Mouse (Mus musculus) cerebellum, postnatal 10 days (tissue): Measurements from ENCODE around the gene Flt1.
"Not testable (repeated sequence)": the region's sequence is repeated elsewhere in the genome, so short reads cannot be mapped to it uniquely, and the experiment has no call there.

Experiments used
- DNase-seq, 2 experiments: peaks; one replicate each; pipeline ENCODE4 v3.0.0; 2021; ENCODE audit warnings: mixed read lengths in 2 of 2

The Flt1 gene

GRCm38 (mm10) chr5:147601460-147602360 lies 124.1 kb downstream of the Flt1 start:
- no peak for DNase-seq

GRCm38 (mm10) chr5:147597825-147598224 lies 128.0 kb downstream of the Flt1 start:
- DNase-seq: peak; percentile 85 to 89

GRCm38 (mm10) chr5:147589814-147590213 lies 136.0 kb downstream of the Flt1 start:
- no peak for DNase-seq

- no peak for DNase-seq
These were observed 140.7 kb downstream of the Flt1 start for GRCm38 (mm10) chr5:147585070-147585469.

- DNase-seq: no peak
These were observed 141.2 kb downstream of the Flt1 start for GRCm38 (mm10) chr5:147584648-147585047.

GRCm38 (mm10) chr5:147583702-147584298 lies 142.0 kb downstream of the Flt1 start:
- peak; percentile 91 to 94 for DNase-seq

GRCm38 (mm10) chr5:147580181-147580580 lies 145.6 kb downstream of the Flt1 start:
- DNase-seq: no peak

GRCm38 (mm10) chr5:147579691-147580090 lies 146.1 kb downstream of the Flt1 start:
- no peak for DNase-seq

- no peak for DNase-seq
These were observed 146.7 kb downstream of the Flt1 start for GRCm38 (mm10) chr5:147579148-147579547.

- peak in 1 of 2 experiments; percentile 48 for DNase-seq
These were observed 148.8 kb downstream of the Flt1 start for GRCm38 (mm10) chr5:147577003-147577402.

GRCm38 (mm10) chr5:147574517-147574916 lies 151.3 kb downstream of the Flt1 start:
- no peak for DNase-seq

- no peak for DNase-seq
These were observed 152.3 kb downstream of the Flt1 start for GRCm38 (mm10) chr5:147573555-147573954.

- DNase-seq: no peak
These were observed 153.1 kb downstream of the Flt1 start for GRCm38 (mm10) chr5:147572695-147573094.

GRCm38 (mm10) chr5:147566335-147566734 lies 159.5 kb downstream of the Flt1 start:
- no peak for DNase-seq

GRCm38 (mm10) chr5:147565444-147565843 lies 160.4 kb downstream of the Flt1 start:
- peak; percentile 15 to 20 for DNase-seq

GRCm38 (mm10) chr5:147564140-147564590 lies 161.6 kb downstream of the Flt1 start:
- no peak for DNase-seq

- DNase-seq: no peak
These were observed 162.2 kb downstream of the Flt1 start for GRCm38 (mm10) chr5:147563511-147564139.

- DNase-seq: not testable (repeated sequence)
These were observed 168.2 kb downstream of the Flt1 start for GRCm38 (mm10) chr5:147557641-147558040.

GRCm38 (mm10) chr5:147551879-147552627 lies 173.8 kb downstream of the Flt1 start:
- no peak for DNase-seq

GRCm38 (mm10) chr5:147549016-147549755 lies 176.6 kb downstream of the Flt1 start:
- no peak for DNase-seq

GRCm38 (mm10) chr5:147545731-147546241 lies 180.0 kb downstream of the Flt1 start:
- peak; percentile 52 to 55 for DNase-seq

GRCm38 (mm10) chr5:147542291-147542690 lies 183.5 kb downstream of the Flt1 start:
- DNase-seq: no peak
